ENCODE assay signal across 9 mouse cellular contexts in genomic region chr16:95945389-95946311, GRCm38 (mm10). TPM values are rescaled to one million over a fixed set of nuclear protein-coding genes. Genes with fewer than 3 reads are reported as not detected.
DNase-seq lines count a peak whose midpoint lies in the region; ATAC-seq lines count a peak whose summit lies in the region.
"Had no signal": no experiment of that assay in that cellular context is flagged by ENCODE, and none has a peak within 500 bp of the region (broad histone marks: within the 10 kb centered on the region; RNA-seq: fewer than 3 reads in every experiment).

No protein-coding gene starts in this region.

- H3K4me1 ChIP-seq in intestine, embryonic 16.5 days (ENCODE audit: control insufficient read depth, insufficient read depth, low read length): no peaks in the 10 kb centered on the region

- no peaks in the 10 kb centered on the region for H3K36me3 ChIP-seq in intestine, embryonic 16.5 days (ENCODE audit: control insufficient read depth, insufficient read depth, low read length)
- no peaks in the 10 kb centered on the region for H3K36me3 ChIP-seq in splenic B cell, adult 2 months (ENCODE audit: control insufficient read depth, insufficient read depth, low read length, poor library complexity, severe bottlenecking)

- 24% methylated on average over 20 of the region's 20 CpGs for WGBS in intestine, embryonic 16.5 days

- H3K4me3 ChIP-seq in intestine, embryonic 16.5 days (ENCODE audit: low read length): no peak overlapping the region

- H3K27me3 ChIP-seq in intestine, embryonic 16.5 days (replicated peaks; ENCODE audit: control insufficient read depth, insufficient read depth, low read length): no peaks in the 10 kb centered on the region
- no peaks in the 10 kb centered on the region for H3K27me3 ChIP-seq in splenic B cell, adult 2 months (ENCODE audit: control insufficient read depth, insufficient read depth, low read length, poor library complexity, severe bottlenecking)

- peak overlapping the region; percentile 1; the same call in 1 of the 2 replicates for H3K4me2 ChIP-seq in intestine, embryonic 16.5 days (ENCODE audit: low read depth, low read length)

- no peak overlapping the region for H3K27ac ChIP-seq in intestine, embryonic 16.5 days (ENCODE audit: low read length)
- H3K27ac ChIP-seq: macrophage had no signal

- no peaks in the 10 kb centered on the region for H3K9me3 ChIP-seq in intestine, embryonic 16.5 days (ENCODE audit: control insufficient read depth, low read length)

- no peak overlapping the region for H3K9ac ChIP-seq in intestine, embryonic 16.5 days (ENCODE audit: low read depth, low read length)

- intact Hi-C loops in left cerebral cortex, postnatal 36 days (cut with DNase I): loop anchor here (2.0 to 5.0 kb wide), 4 partner anchors 243 to 593 kb away; partner anchors contain the start of gene Ets2

- peak; percentile 72 to 76 for DNase-seq in B cell, adult 2 months
- DNase-seq in adrenal gland, adult 8-10 months: peak; percentile 78
- DNase-seq in embryo, embryonic 11 days: peak; percentile 88
- DNase-seq in gastrocnemius, postnatal 25 days: peak; percentile 75
- DNase-seq in left cerebral cortex, postnatal 36 days (ENCODE audit: low spot score in 2 of 2): peak; percentile 65 to 75
- peak; percentile 81 for DNase-seq in splenic B cell, adult 2 months (ENCODE audit: low read depth, low spot score)

- peak; percentile 78 for ATAC-seq in intestine, embryonic 16.5 days
- ATAC-seq in monocyte, adult 5-6 weeks (replicated peaks; ENCODE audit: insufficient number of reproducible peaks, low FRiP score, low TSS enrichment, poor library complexity, severe bottlenecking): peak; percentile 55

RNA-seq across cellular contexts. Expression of gene Psmg1, which starts 45.1 kb away (rescaled TPM):
- total RNA-seq in adrenal gland, adult 8-10 months (2022): 10 to 100 TPM; 26.9 to 39.3 (median 33.3) TPM
- total RNA-seq in gastrocnemius, postnatal 25 days (2021): 10 to 100 TPM in 1 of 2 experiments, 1 to 10 TPM in 1; 9.5 to 10.3 TPM
- polyA plus RNA-seq in intestine, embryonic 16.5 days (2015; fragmentation: Nextera tagmentation; extraction: Ambion mirVana): 70.8 and 76.0 TPM in 2 replicates
- total RNA-seq in left cerebral cortex, postnatal 36 days (2021): 10 to 100 TPM; 14.5 to 15.3 TPM
- 21.3 to 27.5 TPM (median 22.7 TPM) in 3 replicates for total RNA-seq in monocyte, adult 5-6 weeks (2017)
